9 mouse cellular contexts compared by ENCODE assay signal in genomic region chr11:31769804-31770654, GRCm38 (mm10).
A peak's percentile ranks its signal among the peaks of the same experiment; 100 is the strongest.
DNase-seq lines count a peak whose midpoint lies in the region; ATAC-seq and TF ChIP-seq lines count a peak whose summit lies in the region.
"Had no signal": no experiment of that assay in that cellular context is flagged by ENCODE, and none has a peak within 500 bp of the region (broad histone marks: within the 10 kb centered on the region; RNA-seq: fewer than 3 reads in every experiment).

No protein-coding gene starts in this region.

- no peak for TF ChIP-seq CTCF in forebrain, postnatal 0 days (IDR thresholded peaks at IDR 0.05; ENCODE audit: low read depth)

- WGBS in forebrain, postnatal 0 days: 74% methylated on average over 4 of the region's 4 CpGs
- 86% methylated on average over 4 of the region's 4 CpGs for WGBS in hindbrain, embryonic 11.5 days
- WGBS in limb, embryonic 14.5 days: 75% methylated on average over 4 of the region's 4 CpGs
- 82% methylated on average over 4 of the region's 4 CpGs for WGBS in midbrain, embryonic 14.5 days

- H3K36me3 ChIP-seq in forebrain, postnatal 0 days (ENCODE audit: insufficient read depth): no peaks in the 10 kb centered on the region
- H3K36me3 ChIP-seq in hindbrain, embryonic 11.5 days (ENCODE audit: control insufficient read depth, insufficient read depth, low read length): no peaks in the 10 kb centered on the region
- no peaks in the 10 kb centered on the region for H3K36me3 ChIP-seq in limb, embryonic 14.5 days (ENCODE audit: control insufficient read depth, insufficient read depth, low read length)
- no peaks in the 10 kb centered on the region for H3K36me3 ChIP-seq in midbrain, embryonic 14.5 days (ENCODE audit: control insufficient read depth, insufficient read depth, low read length)
- H3K36me3 ChIP-seq: embryonic facial prominence, embryonic 15.5 days had no signal

- no peaks in the 10 kb centered on the region for H3K27me3 ChIP-seq in forebrain, postnatal 0 days (ENCODE audit: insufficient read depth, low read length)
- no peaks in the 10 kb centered on the region for H3K27me3 ChIP-seq in hindbrain, embryonic 11.5 days (ENCODE audit: control insufficient read depth, insufficient read depth, low read length)
- H3K27me3 ChIP-seq in limb, embryonic 14.5 days (ENCODE audit: control insufficient read depth, insufficient read depth, low read length): no peaks in the 10 kb centered on the region
- no peaks in the 10 kb centered on the region for H3K27me3 ChIP-seq in midbrain, embryonic 14.5 days (ENCODE audit: control insufficient read depth, insufficient read depth, low read length)
- H3K27me3 ChIP-seq: embryonic facial prominence, embryonic 15.5 days had no signal

- ATAC-seq in forebrain, postnatal 0 days: peak; percentile 47; the same call in 1 of the 2 replicates
- ATAC-seq in hindbrain, embryonic 11.5 days (ENCODE audit: low FRiP score): 0 out of 2 replicates have a peak, but pooled peaks have one; percentile 22
- no peak for ATAC-seq in limb, embryonic 14.5 days (ENCODE audit: low FRiP score, low read depth)
- no peak for ATAC-seq in midbrain, embryonic 14.5 days (ENCODE audit: low FRiP score, low TSS enrichment)
- no peak for ATAC-seq in granulocyte monocyte progenitor cell, adult 5-6 weeks (replicated peaks; ENCODE audit: poor library complexity, severe bottlenecking)

- no peaks in the 10 kb centered on the region for H3K9me3 ChIP-seq in forebrain, postnatal 0 days (ENCODE audit: low read length)
- no peaks in the 10 kb centered on the region for H3K9me3 ChIP-seq in hindbrain, embryonic 11.5 days (ENCODE audit: control insufficient read depth, low read length)
- H3K9me3 ChIP-seq in limb, embryonic 14.5 days (ENCODE audit: control insufficient read depth, low read length): no peaks in the 10 kb centered on the region
- no peaks in the 10 kb centered on the region for H3K9me3 ChIP-seq in midbrain, embryonic 14.5 days (ENCODE audit: control insufficient read depth, low read length)
- H3K9me3 ChIP-seq: embryonic facial prominence, embryonic 15.5 days had no signal

- H3K27ac ChIP-seq in forebrain, postnatal 0 days (ENCODE audit: low read depth, low read length): peak overlapping the region; percentile 75
- H3K27ac ChIP-seq in hindbrain, embryonic 11.5 days (ENCODE audit: low read depth, low read length): 0 out of 2 replicates have a peak overlapping the region, but pooled peaks have one; percentile 36
- H3K27ac ChIP-seq in limb, embryonic 14.5 days (replicated peaks; ENCODE audit: low read depth, low read length): no peak overlapping the region
- H3K27ac ChIP-seq in midbrain, embryonic 14.5 days (replicated peaks; ENCODE audit: low read depth, low read length): peak overlapping the region; percentile 56
- H3K27ac ChIP-seq: embryonic facial prominence, embryonic 15.5 days had no signal

- H3K4me3 ChIP-seq in forebrain, postnatal 0 days (ENCODE audit: low read depth, low read length): no peak overlapping the region
- H3K4me3 ChIP-seq in hindbrain, embryonic 11.5 days (ENCODE audit: low read depth, low read length): no peak overlapping the region
- H3K4me3 ChIP-seq in limb, embryonic 14.5 days (replicated peaks; ENCODE audit: low read length): no peak overlapping the region
- no peak overlapping the region for H3K4me3 ChIP-seq in midbrain, embryonic 14.5 days (replicated peaks; ENCODE audit: low read depth, low read length)
- H3K4me3 ChIP-seq: embryonic facial prominence, embryonic 15.5 days had no signal

- H3K9ac ChIP-seq in forebrain, postnatal 0 days: 0 out of 2 replicates have a peak overlapping the region, but pooled peaks have one; percentile 11
- no peak overlapping the region for H3K9ac ChIP-seq in hindbrain, embryonic 11.5 days (ENCODE audit: low read depth, low read length)
- no peak overlapping the region for H3K9ac ChIP-seq in limb, embryonic 14.5 days (ENCODE audit: low read depth, low read length, severe bottlenecking)
- no peak overlapping the region for H3K9ac ChIP-seq in midbrain, embryonic 14.5 days (replicated peaks; ENCODE audit: low read length)
- H3K9ac ChIP-seq: embryonic facial prominence, embryonic 15.5 days had no signal

- H3K4me1 ChIP-seq in forebrain, postnatal 0 days (ENCODE audit: insufficient read depth): peaks cover 10% of the 10 kb centered on the region; the same call in 1 of the 2 replicates
- no peaks in the 10 kb centered on the region for H3K4me1 ChIP-seq in hindbrain, embryonic 11.5 days (replicated peaks; ENCODE audit: control insufficient read depth, insufficient read depth, low read length)
- H3K4me1 ChIP-seq in limb, embryonic 14.5 days (ENCODE audit: control insufficient read depth, insufficient read depth, low read length): no peaks in the 10 kb centered on the region
- peaks cover 16% of the 10 kb centered on the region; the same call in 1 of the 2 replicates for H3K4me1 ChIP-seq in midbrain, embryonic 14.5 days (ENCODE audit: control insufficient read depth, insufficient read depth, low read length)

- peak; percentile 52 to 85 for DNase-seq in adrenal gland, adult (ENCODE audit: inconsistent age in 2 of 2, low spot score in 1 of 2)
- no peak for DNase-seq in adrenal gland, postnatal 4 days (ENCODE audit: low spot score in 2 of 2)
- peak; percentile 19 for DNase-seq in c-Kit-positive CD71-negative TER-119-negative erythroid progenitor cells, embryonic 14.5 days (ENCODE audit: low read depth)
- peak; percentile 43 for DNase-seq in forebrain, postnatal 0 days
- no peak for DNase-seq in hindbrain, embryonic 11.5 days (ENCODE audit: low spot score)
- DNase-seq in limb, embryonic 14.5 days (ENCODE audit: low spot score): peak; percentile 4
- peak; percentile 33 for DNase-seq in midbrain, embryonic 14.5 days

- no peak overlapping the region for H3K4me2 ChIP-seq in forebrain, postnatal 0 days (ENCODE audit: low read depth)
- no peak overlapping the region for H3K4me2 ChIP-seq in hindbrain, embryonic 11.5 days (replicated peaks; ENCODE audit: low read depth, low read length)
- H3K4me2 ChIP-seq in limb, embryonic 14.5 days (replicated peaks; ENCODE audit: low read depth, low read length, severe bottlenecking): no peak overlapping the region
- H3K4me2 ChIP-seq in midbrain, embryonic 14.5 days (ENCODE audit: low read length): no peak overlapping the region
- H3K4me2 ChIP-seq: embryonic facial prominence, embryonic 15.5 days had no signal

- no peak for TF ChIP-seq POLR2A in limb, embryonic 14.5 days (IDR thresholded peaks at IDR 0.05; ENCODE audit: borderline replicate concordance, extremely low read depth, insufficient read depth, insufficient read length)

Comparison
In these comparisons a context has a peak if more than half of its experiments do, and no peak if none do; other contexts are left out.
1. DNase-seq: peak in adrenal gland, adult (2 of 2), c-Kit-positive CD71-negative TER-119-negative erythroid progenitor cells, embryonic 14.5 days (single experiment), forebrain, postnatal 0 days (single experiment), limb, embryonic 14.5 days (single experiment) and midbrain, embryonic 14.5 days (single experiment); none in adrenal gland, postnatal 4 days (0 of 2) and hindbrain, embryonic 11.5 days (single experiment).
2. ATAC-seq: peak in forebrain, postnatal 0 days (single experiment) and hindbrain, embryonic 11.5 days (single experiment); none in limb, embryonic 14.5 days (single experiment), midbrain, embryonic 14.5 days (single experiment) and granulocyte monocyte progenitor cell, adult 5-6 weeks (single experiment).